Mouse (Mus musculus): Measurements from ENCODE around the gene Snx6. TPM values are rescaled to one million over a fixed set of nuclear protein-coding genes. Genes with fewer than 3 reads are reported as not detected.
"Not testable (repeated sequence)": the region's sequence is repeated elsewhere in the genome, so short reads cannot be mapped to it uniquely, and the experiment has no call there.

Snx6 gene
- total RNA-seq, 2 experiments from 2014 or later, result 49.7 to 52.9 TPM

DNA sequence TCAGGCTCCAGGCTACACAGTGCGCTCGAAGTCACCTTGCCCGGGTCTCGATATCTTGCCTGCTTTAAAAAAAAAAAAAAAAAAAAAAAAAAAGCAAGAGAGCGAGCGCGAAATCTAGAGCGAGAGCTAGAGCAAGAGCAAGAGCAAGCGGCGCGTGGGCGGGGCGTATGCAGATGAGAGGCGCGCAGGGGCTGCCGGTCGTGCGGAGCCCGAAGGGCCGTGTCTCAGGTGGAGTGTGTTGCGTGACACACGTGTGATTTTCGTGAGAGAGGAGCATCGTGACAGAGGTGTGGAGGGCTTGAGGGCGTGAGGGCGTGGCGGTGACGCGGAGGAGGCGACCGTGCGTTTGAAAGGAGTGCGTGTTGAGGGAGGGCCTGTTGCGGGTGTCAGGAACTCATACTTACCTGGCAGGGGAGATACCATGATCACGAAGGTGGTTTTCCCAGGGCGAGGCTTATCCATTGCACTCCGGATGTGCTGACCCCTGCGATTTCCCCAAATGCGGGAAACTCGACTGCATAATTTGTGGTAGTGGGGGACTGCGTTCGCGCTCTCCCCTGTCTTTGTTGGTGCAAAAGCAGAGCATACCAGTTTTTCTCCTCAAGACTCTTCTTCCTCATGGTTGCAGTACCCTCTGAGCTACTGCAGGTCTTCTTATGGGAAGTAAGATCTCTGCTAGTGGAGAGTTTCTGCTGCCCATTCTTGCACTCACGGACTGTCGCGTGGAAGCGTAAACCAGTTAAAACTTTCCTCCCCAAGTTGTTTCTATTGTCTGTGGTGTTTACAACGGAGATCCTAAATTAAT, 81.5 kb downstream of the Snx6 start:
- intact Hi-C loops (cut with DNase I), result not testable (repeated sequence)
- peak; percentile 70 to 71 for DNase-seq

DNA sequence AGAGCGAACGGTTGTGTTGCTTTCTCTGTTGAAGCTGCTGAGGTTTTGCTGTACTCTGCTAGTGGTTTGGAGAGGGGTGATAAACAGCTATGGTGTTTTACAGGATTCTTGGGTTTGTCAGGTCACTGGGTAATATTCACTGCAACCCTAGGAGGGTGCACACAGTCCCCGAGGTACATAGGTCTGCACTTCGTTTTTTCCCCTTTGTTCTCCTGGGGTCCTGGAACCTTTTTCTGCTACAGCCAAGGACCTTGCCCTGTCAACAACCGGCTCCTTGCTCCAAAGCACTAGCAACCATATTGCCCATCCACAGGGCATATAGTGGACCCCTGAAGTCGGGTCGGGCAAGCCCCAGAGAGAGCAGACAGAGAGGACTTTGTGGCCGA, 85.0 kb downstream of the Snx6 start:
- intact Hi-C loops (cut with DNase I), result not testable (repeated sequence)
- peak in 1 of 2 experiments; percentile 46 for DNase-seq

DNA sequence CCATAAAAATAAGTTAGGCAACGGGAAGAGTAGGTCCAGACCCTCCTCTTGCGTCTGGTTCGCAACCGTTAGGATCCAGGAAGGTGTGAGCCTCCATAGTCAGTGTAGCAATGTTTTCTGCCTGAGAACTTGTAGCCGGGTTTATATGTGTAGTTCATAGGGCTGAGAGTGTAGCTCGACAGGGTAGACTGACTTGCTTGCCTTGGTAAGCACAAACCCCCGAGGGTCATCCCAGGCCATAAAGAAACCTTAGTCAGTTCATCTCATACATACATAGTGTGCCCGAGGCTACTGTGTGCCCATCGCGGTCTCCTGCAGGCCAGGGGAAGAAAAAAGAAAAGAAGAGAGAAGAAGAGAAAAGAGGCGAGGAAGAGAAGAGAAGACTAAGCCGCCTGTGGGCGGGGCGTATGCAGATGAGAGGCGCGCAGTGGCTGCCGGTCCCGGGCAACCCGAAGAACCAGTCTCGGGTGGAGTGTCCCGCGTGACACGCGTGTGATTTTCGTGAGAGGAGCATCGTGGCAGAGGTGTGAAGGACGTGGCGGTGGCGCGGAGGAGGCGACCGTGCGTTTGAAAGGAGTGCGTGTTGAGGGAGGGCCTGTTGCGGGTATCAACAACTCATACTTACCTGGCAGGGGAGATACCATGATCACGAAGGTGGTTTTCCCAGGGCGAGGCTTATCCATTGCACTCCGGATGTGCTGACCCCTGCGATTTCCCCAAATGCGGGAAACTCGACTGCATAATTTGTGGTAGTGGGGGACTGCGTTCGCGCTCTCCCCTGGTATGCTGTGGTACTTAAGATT, 85.6 kb downstream of the Snx6 start:
- intact Hi-C loops (cut with DNase I); DNase-seq: not testable (repeated sequence)

DNA sequence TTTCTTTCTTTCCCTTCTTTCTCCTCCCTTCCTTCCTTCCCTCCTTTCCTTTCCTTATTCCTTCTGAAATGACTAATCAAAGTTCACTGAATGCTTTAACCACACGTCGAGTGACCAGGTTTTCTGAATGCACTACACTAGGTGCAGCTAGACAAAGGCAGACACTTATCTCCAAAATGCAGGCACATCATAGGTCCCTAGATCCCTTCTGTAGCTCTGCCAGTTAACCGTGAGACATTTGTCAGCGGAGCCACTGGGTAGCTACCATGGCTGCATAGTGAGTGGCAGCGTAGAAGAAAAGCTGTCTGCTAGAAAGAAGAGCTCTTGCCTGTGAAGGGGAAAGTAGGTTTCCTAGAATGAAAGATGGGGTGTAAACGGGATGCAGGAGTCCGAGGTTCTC, 96.1 kb downstream of the Snx6 start:
- intact Hi-C loops (cut with DNase I), result no loop called here
- no peak for DNase-seq

DNA sequence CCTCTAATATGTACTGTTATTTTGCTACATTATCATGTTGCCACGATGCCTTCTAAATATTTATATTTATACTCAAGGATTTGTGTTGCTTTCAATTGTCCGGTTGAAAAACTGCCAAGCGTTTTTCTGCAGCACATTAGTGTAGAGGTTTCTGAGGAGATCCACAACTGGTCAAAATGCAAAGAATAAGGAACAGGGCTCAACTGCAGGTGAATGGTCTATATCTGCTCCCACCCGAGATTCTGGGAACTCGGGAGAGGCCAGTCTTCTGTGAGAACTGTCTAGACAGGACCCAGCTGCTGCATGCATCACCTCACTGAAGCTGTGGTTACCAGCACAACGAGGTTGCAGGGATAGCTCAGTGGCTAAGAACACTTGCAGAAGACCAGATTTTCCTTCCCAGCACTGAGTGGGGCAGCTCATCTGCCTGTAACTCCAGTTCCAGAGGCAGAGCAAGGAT, 97.7 kb downstream of the Snx6 start:
- intact Hi-C loops (cut with DNase I), result no loop called here

DNA sequence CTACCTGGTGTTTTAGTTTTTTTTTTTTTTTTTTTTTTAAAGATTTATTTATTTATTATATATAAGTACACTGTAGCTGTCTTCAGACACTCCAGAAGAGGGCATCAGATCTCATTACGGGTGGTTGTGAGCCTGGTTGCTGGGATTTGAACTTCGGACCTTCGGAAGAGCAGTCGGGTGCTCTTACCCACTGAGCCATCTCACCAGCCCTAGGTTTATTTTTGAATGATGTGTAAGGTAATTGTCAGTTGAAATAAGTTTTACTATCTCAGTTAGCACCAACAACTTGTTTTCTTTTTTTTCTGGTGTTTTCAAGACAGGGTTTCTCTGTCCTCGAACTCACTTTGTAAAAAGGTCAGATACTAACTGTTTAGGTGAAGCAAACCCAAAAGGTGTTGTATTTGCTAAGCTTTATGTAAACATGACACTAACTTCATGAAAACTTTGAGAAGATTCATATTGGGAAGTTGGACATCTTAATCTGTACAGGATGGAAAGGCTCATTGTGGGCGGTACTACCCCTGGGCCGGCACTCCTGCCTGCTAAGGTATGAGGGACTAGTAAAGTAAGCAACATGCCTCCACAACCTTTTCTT, 98.4 kb downstream of the Snx6 start:
- intact Hi-C loops (cut with DNase I), result no loop called here
- DNase-seq, result peak; percentile 24 to 43

More for the DNA sequence above, 97.7 kb downstream of the Snx6 start:
- peak; percentile 13 to 32 for DNase-seq

Other genes with a start within 250 kb of the Snx6 start
- 10 to 100 TPM; 45.7 to 49.2 TPM for gene Sptssa, start 139.1 kb downstream of the Snx6 start, total RNA-seq (2021)
- 10 to 100 TPM; 27.5 to 33.6 TPM for gene Eapp, start 99.8 kb downstream of the Snx6 start, total RNA-seq (2021)
- gene Cfl2, start 67.2 kb upstream of the Snx6 start, total RNA-seq (2021), result 100 to 1,000 TPM; 412 to 465 TPM
- not detected for gene Gm20403, start 190.8 kb upstream of the Snx6 start, total RNA-seq (2021)
- 10 to 100 TPM; 11.8 to 13.5 TPM for gene Baz1a, start 218.6 kb upstream of the Snx6 start, total RNA-seq (2021)

Data from heart, postnatal 10 days (tissue).